Mouse (Mus musculus) lung, postnatal 0 days (tissue): Measurements from ENCODE around the gene Cd300c.

ENCODE experiments used
- CTCF ChIP-seq: IDR thresholded peaks from 2 replicates; pipeline ENCODE4 v1.5.1; 2016; ENCODE audit warnings: antibody characterized with exemption, mild to moderate bottlenecking
- EP300 ChIP-seq: IDR thresholded peaks from 2 replicates; pipeline ENCODE4 v1.6.1; 2016; ENCODE audit warnings: antibody characterized with exemption, mild to moderate bottlenecking, control low read depth

- TF ChIP-seq CTCF (no peak), EP300 (no peak)
These were observed 51.8 kb downstream of the Cd300c start for GRCm38 (mm10) chr11:114917120-114917519.
